Mouse (Mus musculus) mouse embryonic stem cell (cell line): ENCODE measurements around the gene Adora1.

Experiments used
- in situ Hi-C, 2 experiments: fragments of 300-500 bp; cut with MboI; formaldehyde crosslinking; loops; 1 replicate in 1 of 2; 3 replicates in 1 of 2; pipeline ENCODE4 v1.14.3; 2019 to 2020; ENCODE audit warnings: low sequenced_read_pairs in 2 of 2, low pct_unique_long_range_greater_than_20kb in 1 of 2, mixed read lengths in 1 of 2; ENCODE audit not compliant: unreplicated experiment in 1 of 2

Gene Adora1

GRCm38 (mm10) chr1:134243505-134243904 is 8.3 kb upstream of the Adora1 start:
- in situ Hi-C loops: no loop called here

GRCm38 (mm10) chr1:134242286-134242685 is 7.1 kb upstream of the Adora1 start:
- in situ Hi-C loops: no loop called here

- in situ Hi-C loops: no loop called here
These were observed 6.1 kb upstream of the Adora1 start for GRCm38 (mm10) chr1:134241298-134241697.

- in situ Hi-C loops: no loop called here
These were observed 5.5 kb upstream of the Adora1 start for GRCm38 (mm10) chr1:134240701-134241100.

- in situ Hi-C loops: no loop called here
These were observed 2.2 kb upstream of the Adora1 start for GRCm38 (mm10) chr1:134237438-134237837.

GRCm38 (mm10) chr1:134236142-134236541 is 911 bp upstream of the Adora1 start:
- in situ Hi-C loops: no loop called here

- in situ Hi-C loops: loop anchor here in 1 of 2 experiments (5.0 kb wide), 1 partner anchor 82 kb away; no protein-coding TSS in a partner anchor
These were observed 508 bp downstream of the Adora1 start for GRCm38 (mm10) chr1:134234455-134235390.

GRCm38 (mm10) chr1:134233681-134234454 is 1.4 kb downstream of the Adora1 start:
- in situ Hi-C loops: loop anchor here in 1 of 2 experiments (5.0 kb wide), 1 partner anchor 82 kb away; no protein-coding TSS in a partner anchor

GRCm38 (mm10) chr1:134232778-134233531 is 2.3 kb downstream of the Adora1 start:
- in situ Hi-C loops: loop anchor here in 1 of 2 experiments (5.0 kb wide), 1 partner anchor 81 kb away; no protein-coding TSS in a partner anchor

GRCm38 (mm10) chr1:134232326-134232725 is 2.9 kb downstream of the Adora1 start:
- in situ Hi-C loops: loop anchor here in 1 of 2 experiments (5.0 kb wide), 1 partner anchor 80 kb away; no protein-coding TSS in a partner anchor

GRCm38 (mm10) chr1:134231681-134232080 is 3.5 kb downstream of the Adora1 start:
- in situ Hi-C loops: loop anchor here in 1 of 2 experiments (5.0 kb wide), 1 partner anchor 79 kb away; no protein-coding TSS in a partner anchor

- in situ Hi-C loops: loop anchor here in 1 of 2 experiments (5.0 kb wide), 1 partner anchor 79 kb away; no protein-coding TSS in a partner anchor
These were observed 4.0 kb downstream of the Adora1 start for GRCm38 (mm10) chr1:134231270-134231669.

- in situ Hi-C loops: loop anchor here in 1 of 2 experiments (5.0 kb wide), 1 partner anchor 78 kb away; no protein-coding TSS in a partner anchor
These were observed 4.5 kb downstream of the Adora1 start for GRCm38 (mm10) chr1:134230638-134231228.

GRCm38 (mm10) chr1:134229806-134230575 is 5.2 kb downstream of the Adora1 start:
- in situ Hi-C loops: loop anchor here in 1 of 2 experiments (5.0 kb wide), 1 partner anchor 78 kb away; no protein-coding TSS in a partner anchor

GRCm38 (mm10) chr1:134226739-134227138 is 8.5 kb downstream of the Adora1 start:
- in situ Hi-C loops: no loop called here

- in situ Hi-C loops: no loop called here
These were observed 9.9 kb downstream of the Adora1 start for GRCm38 (mm10) chr1:134225375-134225774.

GRCm38 (mm10) chr1:134224649-134225227 is 10.5 kb downstream of the Adora1 start:
- in situ Hi-C loops: no loop called here
